ENCODE assay signal across 8 mouse cellular contexts in genomic region chrX:71555415-71556114, GRCm38 (mm10). TPM values are rescaled to one million over a fixed set of nuclear protein-coding genes. Genes with fewer than 3 reads are reported as not detected.
DNase-seq lines count a peak whose midpoint lies in the region; ATAC-seq and TF ChIP-seq lines count a peak whose summit lies in the region.

Hmgb3 (plus strand) TSS chrX:71555918.

- peaks cover 16% of the 10 kb centered on the region for H3K4me1 ChIP-seq in G1E (ENCODE audit: insufficient read depth, low read depth, low read length)
- H3K4me1 ChIP-seq in forebrain, postnatal 0 days (ENCODE audit: insufficient read depth): no peaks in the 10 kb centered on the region
- H3K4me1 ChIP-seq in lung, embryonic 15.5 days: 0 out of 2 replicates have a peak, but pooled peaks cover 2% of the 10 kb centered on the region

- H3K4me3 ChIP-seq in G1E (ENCODE audit: low read depth, low read length): peak within 1 kb of the TSS; percentile 81
- peak within 1 kb of the TSS; percentile 61 for H3K4me3 ChIP-seq in forebrain, postnatal 0 days (ENCODE audit: low read depth, low read length)
- peak within 1 kb of the TSS; percentile 71 for H3K4me3 ChIP-seq in lung, embryonic 15.5 days

- TF ChIP-seq CTCF in G1E (IDR thresholded peaks at IDR 0.05; ENCODE audit: low read depth, low read length): no peak
- no peak for TF ChIP-seq CTCF in forebrain, postnatal 0 days (IDR thresholded peaks at IDR 0.05; ENCODE audit: low read depth)

- H3K36me3 ChIP-seq in G1E (replicated peaks): peaks cover 13% of the 10 kb centered on the region
- no peaks in the 10 kb centered on the region for H3K36me3 ChIP-seq in forebrain, postnatal 0 days (ENCODE audit: insufficient read depth)
- no peaks in the 10 kb centered on the region for H3K36me3 ChIP-seq in lung, embryonic 15.5 days

- WGBS in forebrain, postnatal 0 days: 33% methylated on average over 56 of the region's 59 CpGs
- 19% methylated on average over 36 of the region's 59 CpGs for WGBS in lung, embryonic 15.5 days

- peak within 1 kb of the TSS; percentile 61 for H3K4me2 ChIP-seq in forebrain, postnatal 0 days (ENCODE audit: low read depth)
- H3K4me2 ChIP-seq in lung, embryonic 15.5 days: peak within 1 kb of the TSS; percentile 72

- peak within 1 kb of the TSS; percentile 95 for H3K27ac ChIP-seq in forebrain, postnatal 0 days (ENCODE audit: low read depth, low read length)
- peak within 1 kb of the TSS; percentile 95 for H3K27ac ChIP-seq in lung, embryonic 15.5 days

- peak within 1 kb of the TSS; percentile 83 for H3K9ac ChIP-seq in forebrain, postnatal 0 days
- peak within 1 kb of the TSS; percentile 76 for H3K9ac ChIP-seq in lung, embryonic 15.5 days

- no peaks in the 10 kb centered on the region for H3K9me3 ChIP-seq in G1E (replicated peaks)
- H3K9me3 ChIP-seq in forebrain, postnatal 0 days (ENCODE audit: low read length): no peaks in the 10 kb centered on the region
- H3K9me3 ChIP-seq in lung, embryonic 15.5 days: no peaks in the 10 kb centered on the region

- peak; percentile 83 for DNase-seq in G1E (ENCODE audit: low spot score)
- peak; percentile 70 to 77 for DNase-seq in cerebellum, adult 18-20 months
- peak; percentile 92 for DNase-seq in forebrain, postnatal 0 days
- peak; percentile 83 for DNase-seq in heart, postnatal 4 days
- DNase-seq in layer of hippocampus, adult 8-10 months (ENCODE audit: low spot score in 2 of 2): peak; percentile 63 to 67
- peak; percentile 81 for DNase-seq in ovary, adult 18-20 months (ENCODE audit: low spot score)
- DNase-seq in thymus, postnatal 0 days (ENCODE audit: low spot score): peak; percentile 86

- H3K27me3 ChIP-seq in G1E (ENCODE audit: insufficient read depth, low read length): no peaks in the 10 kb centered on the region
- H3K27me3 ChIP-seq in forebrain, postnatal 0 days (ENCODE audit: insufficient read depth, low read length): no peaks in the 10 kb centered on the region
- H3K27me3 ChIP-seq in lung, embryonic 15.5 days: no peaks in the 10 kb centered on the region

- ATAC-seq in G1E (ENCODE audit: extremely low read depth, insufficient number of reproducible peaks, low FRiP score, poor library complexity, severe bottlenecking): peak; percentile 97
- ATAC-seq in forebrain, postnatal 0 days: peak; percentile 98
- ATAC-seq in lung, embryonic 15.5 days (ENCODE audit: borderline replicate concordance, extremely low read depth, low FRiP score, low TSS enrichment): peak; percentile 97

RNA-seq across cellular contexts. Expression of gene Hmgb3, which starts in this region (rescaled TPM):
- total RNA-seq in G1E (2014; fragmentation: Nextera tagmentation): 444 and 498 TPM in 2 replicates
- 279 and 306 TPM in 2 replicates for total RNA-seq in G1E (2017)
- polyA plus RNA-seq in G1E (2012): 269 and 287 TPM in 2 replicates
- total RNA-seq in forebrain, postnatal 0 days (2014; rRNA removed): 172 and 181 TPM in 2 replicates
- polyA plus RNA-seq in forebrain, postnatal 0 days (2015; fragmentation: Nextera tagmentation; extraction: Ambion mirVana): 377 and 460 TPM in 2 replicates
- 100 to 1,000 TPM; 117 to 137 TPM for total RNA-seq in heart, postnatal 4 days (2021)
- 10 to 100 TPM; 11.6 to 19.2 (median 13.2) TPM for total RNA-seq in layer of hippocampus, adult 8-10 months (2022)
- 288 and 291 TPM in 2 replicates for polyA plus RNA-seq in lung, embryonic 15.5 days (2015; fragmentation: Nextera tagmentation; extraction: Ambion mirVana)
- 106 and 141 TPM in 2 replicates for polyA plus RNA-seq in thymus, postnatal 0 days (2015; fragmentation: Nextera tagmentation; extraction: Ambion mirVana)

Comparison
In these comparisons a context has a peak if more than half of its experiments do, and no peak if none do; other contexts are left out.
1. Peak in every context shown above with its lines: DNase-seq, ATAC-seq, H3K4me3 ChIP-seq and H3K27ac ChIP-seq.